17 mouse cellular contexts compared by ENCODE assay signal in the genomic region with DNA sequence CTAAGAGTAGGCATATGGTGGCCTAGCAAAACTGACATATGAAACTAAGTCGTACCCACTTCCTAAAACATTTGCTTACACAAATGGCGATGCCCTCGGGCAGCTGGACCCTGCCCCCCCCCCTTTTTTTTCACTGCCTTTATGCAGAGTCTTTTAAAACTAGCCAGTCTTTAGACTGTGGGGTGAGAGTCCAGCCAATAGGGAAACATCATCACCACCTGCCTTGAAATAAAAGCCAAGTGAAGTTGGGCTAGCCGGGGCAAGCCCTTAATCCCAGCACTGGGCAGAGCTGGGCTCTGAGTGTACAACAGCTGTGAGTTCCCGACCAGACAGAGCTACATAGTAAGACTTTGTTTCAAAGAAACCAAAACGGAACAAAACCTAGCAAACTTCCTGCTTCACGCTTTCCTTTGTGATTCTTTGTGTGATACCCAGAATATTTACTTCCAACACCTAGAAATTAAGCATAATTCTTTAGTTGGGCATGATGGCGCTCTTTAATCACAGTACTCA. TPM values are rescaled to one million over a fixed set of nuclear protein-coding genes. Genes with fewer than 3 reads are reported as not detected.
DNase-seq lines count a peak whose midpoint lies in the region; ATAC-seq and TF ChIP-seq lines count a peak whose summit lies in the region.
"Had no signal": no experiment of that assay in that cellular context is flagged by ENCODE, and none has a peak within 500 bp of the region (broad histone marks: within the 10 kb centered on the region; RNA-seq: fewer than 3 reads in every experiment).

No protein-coding gene starts in this region.

- ATAC-seq in heart, postnatal 0 days (ENCODE audit: insufficient read depth, low read depth), result no peak
- ATAC-seq in activated CD4-positive, CD25-positive, alpha-beta regulatory T cell, adult 4 months, result peak; percentile 52
- peak; percentile 56 for ATAC-seq in monocyte, adult 5-6 weeks (replicated peaks; ENCODE audit: insufficient number of reproducible peaks, low FRiP score, low TSS enrichment, poor library complexity, severe bottlenecking)
- ATAC-seq: hindbrain, postnatal 0 days had no signal

- H3K36me3 ChIP-seq in heart, postnatal 0 days (replicated peaks; ENCODE audit: control insufficient read depth, insufficient read depth, low read length), result peaks cover 6% of the 10 kb centered on the region; the same call in 1 of the 2 replicates

- peak overlapping the region; percentile 25; the same call in 1 of the 2 replicates for H3K27ac ChIP-seq in heart, postnatal 0 days (ENCODE audit: low read depth)
- H3K27ac ChIP-seq: hindbrain, postnatal 0 days; left cerebral cortex, adult 2 months had no signal

- no peaks in the 10 kb centered on the region for H3K27me3 ChIP-seq in heart, postnatal 0 days (ENCODE audit: control insufficient read depth, insufficient read depth, low read length)

- no peak for TF ChIP-seq EP300 in heart, postnatal 0 days (IDR thresholded peaks at IDR 0.05; ENCODE audit: low read depth)

- H3K9ac ChIP-seq in heart, postnatal 0 days (replicated peaks; ENCODE audit: low read depth, low read length), result no peak overlapping the region

- DNase-seq in heart, postnatal 0 days (ENCODE audit: low spot score), result no peak
- no peak for DNase-seq in heart, adult 18-20 months
- peak; percentile 68 for DNase-seq in 416B (ENCODE audit: low read depth)
- DNase-seq in retina, embryonic 14.5 days (ENCODE audit: low spot score), result no peak
- DNase-seq in gastrocnemius, adult 18-20 months (ENCODE audit: low spot score), result no peak
- DNase-seq in adrenal gland, adult 2 months, result no peak
- DNase-seq: adrenal gland, postnatal 25 days; cerebellum, adult 18-20 months; embryo, embryonic 11 days; gastrocnemius, postnatal 36 days; heart, postnatal 10 days; liver; lung, postnatal 36 days had no signal

- H3K4me3 ChIP-seq in heart, postnatal 0 days (ENCODE audit: low read depth, low read length), result no peak overlapping the region
- H3K4me3 ChIP-seq: left cerebral cortex, adult 2 months had no signal

- no peaks in the 10 kb centered on the region; the same call in 1 of the 2 replicates for H3K4me1 ChIP-seq in heart, postnatal 0 days (ENCODE audit: control insufficient read depth, insufficient read depth)

- TF ChIP-seq CTCF in heart, postnatal 0 days (IDR thresholded peaks at IDR 0.05; ENCODE audit: low read depth), result no peak

- H3K9me3 ChIP-seq in heart, postnatal 0 days (replicated peaks; ENCODE audit: control insufficient read depth, low read length), result no peaks in the 10 kb centered on the region

- no peak overlapping the region for H3K4me2 ChIP-seq in heart, postnatal 0 days (ENCODE audit: low read depth, low read length)

- 81% methylated on average over 8 of the region's 8 CpGs for WGBS in heart, postnatal 0 days

RNA-seq across cellular contexts. Expression of a gene that starts 9.1 kb away (rescaled TPM):
- total RNA-seq in heart, postnatal 0 days (2014; rRNA removed; ENCODE audit: low replicate concordance), result 28.4 and 38.1 TPM in 2 replicates
- 10.2 and 10.4 TPM in 2 replicates for polyA plus RNA-seq in heart, postnatal 0 days (2015; fragmentation: Nextera tagmentation; extraction: Ambion mirVana)
- total RNA-seq in heart, adult 18-20 months (2021), result 10 to 100 TPM; 18.7 to 22.6 TPM
- polyA plus RNA-seq in activated CD4-positive, CD25-positive, alpha-beta regulatory T cell, adult 4 months (2017; shearing (Covaris generic)), result 10 to 100 TPM; 12.4 to 19.9 TPM
- 56.4 to 59.2 TPM (median 57.7 TPM) in 3 replicates for total RNA-seq in monocyte, adult 5-6 weeks (2017)
- 10 to 100 TPM; 12.0 to 13.4 TPM for total RNA-seq in gastrocnemius, adult 18-20 months (2021)
- 100 to 1,000 TPM; 141 to 178 TPM for total RNA-seq in adrenal gland, adult 2 months (2021)
- polyA plus RNA-seq in adrenal gland, adult 2 months (2012; rRNA removed), result 143 and 152 TPM in 2 replicates

RNA-seq across cellular contexts. Expression of a gene that starts 57.1 kb away (rescaled TPM):
- 3.7 and 3.9 TPM in 2 replicates for total RNA-seq in heart, postnatal 0 days (2014; rRNA removed; ENCODE audit: low replicate concordance)
- 4.6 and 5.3 TPM in 2 replicates for polyA plus RNA-seq in heart, postnatal 0 days (2015; fragmentation: Nextera tagmentation; extraction: Ambion mirVana)
- total RNA-seq in heart, adult 18-20 months (2021), result 1 to 10 TPM; 3.0 to 3.1 TPM
- 10 to 100 TPM; 17.3 to 24.7 TPM for polyA plus RNA-seq in activated CD4-positive, CD25-positive, alpha-beta regulatory T cell, adult 4 months (2017; shearing (Covaris generic))
- 11.4 to 18.1 TPM (median 16.3 TPM) in 3 replicates for total RNA-seq in monocyte, adult 5-6 weeks (2017)
- total RNA-seq in gastrocnemius, adult 18-20 months (2021), result 1 to 10 TPM; 2.1 to 2.7 TPM
- total RNA-seq in adrenal gland, adult 2 months (2021), result 1 to 10 TPM; 3.2 to 4.9 TPM
- polyA plus RNA-seq in adrenal gland, adult 2 months (2012; rRNA removed), result 1.5 and 2.0 TPM in 2 replicates
